Mouse (Mus musculus) small intestine, adult 2 months (tissue): Measurements from ENCODE around the gene Nubp2.

Experiments
- CTCF ChIP-seq: fragments of 200-500 bp; IDR thresholded peaks from 2 replicates; pipeline ENCODE4 v1.5.1; 2012; ENCODE audit warnings: low read depth, mild to moderate bottlenecking, control low read depth, inconsistent platforms, low read length, moderate library complexity, mixed read lengths; ENCODE audit not compliant: insufficient replicate concordance, insufficient read length; ENCODE audit errors: extremely low read depth
- POLR2A ChIP-seq: fragments of 200-500 bp; IDR thresholded peaks from 2 replicates; pipeline ENCODE4 v1.6.1; 2012; ENCODE audit warnings: low read depth, mild to moderate bottlenecking, control low read depth, inconsistent platforms, low read length, moderate library complexity

GRCm38 (mm10) chr17:24847386-24847785 lies 38.8 kb downstream of the Nubp2 start:
- TF ChIP-seq CTCF (no peak), POLR2A (no peak)
